Comparison of ENCODE assay signal across 21 mouse cellular contexts in genomic region chr2:106064316-106064715, GRCm38 (mm10).
A peak's percentile ranks its signal among the peaks of the same experiment; 100 is the strongest.
DNase-seq lines count a peak whose midpoint lies in the region; TF ChIP-seq lines count a peak whose summit lies in the region.
"Had no signal": no experiment of that assay in that cellular context is flagged by ENCODE, and none has a peak within 500 bp of the region (broad histone marks: within the 10 kb centered on the region; RNA-seq: fewer than 3 reads in every experiment).

No protein-coding gene starts in this region.

- no peak for TF ChIP-seq EP300 in CH12.LX (IDR thresholded peaks at IDR 0.05; ENCODE audit: low read length)
- TF ChIP-seq EP300 in MEL (IDR thresholded peaks at IDR 0.05; ENCODE audit: low read depth in 1 of 2, low read length in 2 of 2) = no peak

- in situ Hi-C loops in CH12.LX (cut with MboI; ENCODE audit: low pct_ligation_motif_present, low pct_unique_long_range_greater_than_20kb, low sequenced_read_pairs) (no loop called here), ES-E14 (cut with MboI; ENCODE audit: low sequenced_read_pairs in 2 of 2, unreplicated experiment in 2 of 2) (no loop called here)

- H3K36me3 ChIP-seq in CH12.LX (replicated peaks in 1 of 2; ENCODE audit: control insufficient read depth in 1 of 2, insufficient read depth in 1 of 2, low read length in 1 of 2) (no peaks in the 10 kb centered on the region), ES-E14 (ENCODE audit: control insufficient read depth, insufficient read depth, low read length, poor library complexity, severe bottlenecking) (no peaks in the 10 kb centered on the region), MEL (ENCODE audit: control insufficient read depth in 1 of 2, insufficient read depth in 2 of 2, low read length in 2 of 2) (peaks cover 0 to 5% of the 10 kb centered on the region in 2 experiments; a peak in 1 of 4 replicates)
- H3K36me3 ChIP-seq: G1E had no signal

- TF ChIP-seq CTCF in CH12.LX (conservative IDR thresholded peaks at IDR 0.05 in 1 of 2, IDR thresholded peaks at IDR 0.05 in 1 of 2; ENCODE audit: low read depth in 2 of 2, low read length in 2 of 2) (no peak), MEL (IDR thresholded peaks at IDR 0.05 in 2 of 3, conservative IDR thresholded peaks at IDR 0.05 in 1 of 3; ENCODE audit: control insufficient read depth in 1 of 3, insufficient read depth in 1 of 3, low read depth in 2 of 3, low read length in 3 of 3, poor library complexity in 1 of 3, severe bottlenecking in 1 of 3) (no peak)

- H3K4me1 ChIP-seq in CH12.LX (ENCODE audit: control insufficient read depth in 1 of 2, insufficient read depth in 2 of 2) (no peaks in the 10 kb centered on the region), ES-E14 (ENCODE audit: control insufficient read depth in 2 of 2, insufficient read depth in 2 of 2, low read length in 2 of 2, poor library complexity in 1 of 2) (no peaks in the 10 kb centered on the region), MEL (ENCODE audit: control insufficient read depth in 1 of 2, insufficient read depth in 2 of 2, low read length in 2 of 2) (peaks cover 0 to 2% of the 10 kb centered on the region in 2 experiments; a peak in 1 of 4 replicates)

- dilution Hi-C loops in CH12.LX (cut with MboI; ENCODE audit: extremely low pct_ligation_motif_present, extremely low pct_unique_long_range_greater_than_20kb, low sequenced_read_pairs) = no loop called here

- H3K9ac ChIP-seq in CH12.LX (ENCODE audit: insufficient read depth, low read depth) = no peak overlapping the region
- no peak overlapping the region for H3K9ac ChIP-seq in ES-E14 (ENCODE audit: insufficient read depth, low read depth, low read length, poor library complexity, severe bottlenecking)
- no peak overlapping the region for H3K9ac ChIP-seq in MEL (ENCODE audit: control insufficient read depth, low read depth, low read length, poor library complexity, severe bottlenecking)

- H3K27me3 ChIP-seq in CH12.LX (replicated peaks) (no peaks in the 10 kb centered on the region), MEL (ENCODE audit: control insufficient read depth in 1 of 2, insufficient read depth in 2 of 2, low read length in 2 of 2) (peaks cover 0 to under 1% of the 10 kb centered on the region in 2 experiments; a peak in 1 of 4 replicates)
- H3K27me3 ChIP-seq: Patski had no signal

- no peaks in the 10 kb centered on the region for H3K9me3 ChIP-seq in CH12.LX (replicated peaks; ENCODE audit: low read length)
- no peaks in the 10 kb centered on the region for H3K9me3 ChIP-seq in ES-E14 (ENCODE audit: control insufficient read depth, insufficient read depth, low read depth, low read length)
- H3K9me3 ChIP-seq in MEL (replicated peaks; ENCODE audit: insufficient read depth, low read length) = no peaks in the 10 kb centered on the region
- H3K9me3 ChIP-seq: G1E had no signal

- H3K27ac ChIP-seq in CH12.LX (ENCODE audit: insufficient read depth, low read depth) (no peak overlapping the region), ES-E14 (ENCODE audit: insufficient read depth, low read depth, low read length, poor library complexity, severe bottlenecking) (no peak overlapping the region), MEL (ENCODE audit: control insufficient read depth, low read depth, low read length) (no peak overlapping the region)

- no peak overlapping the region for H3K4me2 ChIP-seq in CH12.LX (ENCODE audit: insufficient read depth, low read depth, poor library complexity, severe bottlenecking)

- TF ChIP-seq RAD21 in CH12.LX (IDR thresholded peaks at IDR 0.05; ENCODE audit: low read depth, low read length) (no peak), MEL (IDR thresholded peaks at IDR 0.05; ENCODE audit: low read depth, low read length) (no peak)

- DNase-seq in CH12.LX (ENCODE audit: extremely low read depth) = no peak
- no peak for DNase-seq in ES-E14 (ENCODE audit: low read depth, low spot score)
- DNase-seq in MEL (ENCODE audit: low read depth, low spot score) = no peak
- DNase-seq in lung, postnatal 4 days = no peak
- no peak for DNase-seq in left cerebral cortex, adult 11 months (ENCODE audit: low spot score)
- DNase-seq in testis, postnatal 14 days (ENCODE audit: low spot score) = no peak
- DNase-seq: adrenal gland, adult 2 months; adrenal gland, adult 8-10 months; adrenal gland, postnatal 10 days; adrenal gland, postnatal 14 days; adrenal gland, postnatal 25 days; adrenal gland, postnatal 36 days; B cell, adult 2 months; cerebellum, adult 11 months; cerebellum, adult 11-12 months; cerebellum, adult 18-20 months; cerebellum, adult 2 months; cerebellum, adult 8-10 months; cerebellum, adult 9-10 months had no signal

- TF ChIP-seq POLR2A in CH12.LX (IDR thresholded peaks at IDR 0.05; ENCODE audit: low read depth, low read length) (no peak), MEL (IDR thresholded peaks at IDR 0.05; ENCODE audit: control insufficient read depth in 1 of 2, insufficient read depth in 1 of 2, low read depth in 1 of 2, low read length in 2 of 2, poor library complexity in 1 of 2) (no peak)

- H3K79me2 ChIP-seq in CH12.LX (replicated peaks; ENCODE audit: control insufficient read depth, extremely low read depth, insufficient read depth, poor library complexity, severe bottlenecking) (no peaks in the 10 kb centered on the region), MEL (ENCODE audit: control insufficient read depth, insufficient read depth, low read length, poor library complexity) (no peaks in the 10 kb centered on the region)

- H3K4me3 ChIP-seq in CH12.LX (replicated peaks in 1 of 3; ENCODE audit: low read depth in 2 of 3, low read length in 2 of 3, poor library complexity in 1 of 3) (no peak overlapping the region), ES-E14 (ENCODE audit: insufficient read depth in 1 of 2, low read depth in 1 of 2, low read length in 2 of 2, poor library complexity in 1 of 2, severe bottlenecking in 1 of 2) (no peak overlapping the region), MEL (ENCODE audit: control insufficient read depth in 1 of 2, insufficient read depth in 1 of 2, low read depth in 2 of 2, low read length in 2 of 2) (no peak overlapping the region)

TF ChIP-seq in CH12.LX, 34 proteins besides CTCF, POLR2A, EP300 and RAD21:
- TF ChIP-seq MAFK (IDR thresholded peaks at IDR 0.05; ENCODE audit: insufficient replicate concordance, low read length) (peak; percentile 75; the same call in 1 of the 2 replicates), UBTF (IDR thresholded peaks at IDR 0.05; ENCODE audit: low read depth, low read length) (no peak), JUN (IDR thresholded peaks at IDR 0.05; ENCODE audit: insufficient read depth, low read depth, low read length) (no peak), SIN3A (IDR thresholded peaks at IDR 0.05; ENCODE audit: low read length) (no peak)

TF ChIP-seq in ES-E14, 5 proteins besides CTCF, POLR2A, EP300 and RAD21:
- no peak for TF ChIP-seq HCFC1 (IDR thresholded peaks at IDR 0.05; ENCODE audit: borderline replicate concordance, insufficient read depth, low read length)
- no peak for TF ChIP-seq ZC3H11A (IDR thresholded peaks at IDR 0.05; ENCODE audit: borderline replicate concordance, low read depth, low read length)
- peak; percentile 69 for TF ChIP-seq MAFK (IDR thresholded peaks at IDR 0.05; ENCODE audit: insufficient read depth, low read depth, low read length)
TF ChIP-seq in ES-E14: peak in this region for 1.

TF ChIP-seq in MEL, 35 proteins besides CTCF, POLR2A, EP300 and RAD21:
- TF ChIP-seq MAFK (IDR thresholded peaks at IDR 0.05; ENCODE audit: borderline replicate concordance, low read depth, low read length) (peak; percentile 42; the same call in 1 of the 2 replicates), TAL1 (IDR thresholded peaks at IDR 0.05; ENCODE audit: low read length) (no peak)

Comparison
In these comparisons a context has a peak if more than half of its experiments do, and no peak if none do; other contexts are left out.
1. Of the 35 proteins assayed by ChIP-seq in both MEL and CH12.LX: peak only in MEL: none; only in CH12.LX: none; in both: MAFK; in neither: 34.